Comparison of ENCODE assay signal across 8 mouse cellular contexts in genomic region chr7:6851717-6852503, GRCm38 (mm10).
A peak's percentile ranks its signal among the peaks of the same experiment; 100 is the strongest.
DNase-seq lines count a peak whose midpoint lies in the region; ATAC-seq lines count a peak whose summit lies in the region.
"Had no signal": no experiment of that assay in that cellular context is flagged by ENCODE, and none has a peak within 500 bp of the region (broad histone marks: within the 10 kb centered on the region; RNA-seq: fewer than 3 reads in every experiment).

No protein-coding gene starts in this region.

- peak overlapping the region; percentile 35; the same call in 1 of the 2 replicates for H3K27ac ChIP-seq in forebrain, embryonic 16.5 days (ENCODE audit: low read length)

- DNase-seq in right cerebral cortex, postnatal 25 days: peak; percentile 15
- DNase-seq in right cerebral cortex, adult 18-20 months: no peak
- peak; percentile 72 for DNase-seq in mesoderm, embryonic 11.5 days (ENCODE audit: low read depth, low spot score)
- no peak for DNase-seq in ovary, postnatal 14 days (ENCODE audit: low spot score)
- no peak for DNase-seq in ovary, postnatal 36 days (ENCODE audit: low spot score)
- DNase-seq in lung, postnatal 4 days: no peak
- DNase-seq: cerebellum, postnatal 10 days had no signal

- H3K9me3 ChIP-seq in forebrain, embryonic 16.5 days (ENCODE audit: control insufficient read depth, low read length): no peaks in the 10 kb centered on the region

- H3K4me3 ChIP-seq in forebrain, embryonic 16.5 days (replicated peaks; ENCODE audit: low read length): no peak overlapping the region

- 31% methylated on average over 5 of the region's 5 CpGs for WGBS in forebrain, embryonic 16.5 days

- peaks cover 5% of the 10 kb centered on the region for H3K4me1 ChIP-seq in forebrain, embryonic 16.5 days (replicated peaks; ENCODE audit: control insufficient read depth, insufficient read depth, low read length)

- no peak overlapping the region for H3K4me2 ChIP-seq in forebrain, embryonic 16.5 days (ENCODE audit: low read length)

- peak; percentile 90 for ATAC-seq in forebrain, embryonic 16.5 days

- no peaks in the 10 kb centered on the region for H3K36me3 ChIP-seq in forebrain, embryonic 16.5 days (ENCODE audit: control insufficient read depth, insufficient read depth)

- no peaks in the 10 kb centered on the region for H3K27me3 ChIP-seq in forebrain, embryonic 16.5 days (replicated peaks; ENCODE audit: control insufficient read depth, insufficient read depth, low read length)

- H3K9ac ChIP-seq in forebrain, embryonic 16.5 days (replicated peaks; ENCODE audit: low read depth, low read length): no peak overlapping the region

Comparison
In these comparisons a context has a peak if more than half of its experiments do, and no peak if none do; other contexts are left out.
1. DNase-seq: peak in right cerebral cortex, postnatal 25 days (single experiment) and mesoderm, embryonic 11.5 days (single experiment); none in right cerebral cortex, adult 18-20 months (single experiment), ovary, postnatal 14 days (single experiment), ovary, postnatal 36 days (single experiment) and lung, postnatal 4 days (0 of 2).